Mouse (Mus musculus) kidney, adult 18-20 months (tissue): ENCODE measurements around the gene Uba7.
"Not testable (repeated sequence)": the region's sequence is repeated elsewhere in the genome, so short reads cannot be mapped to it uniquely, and the experiment has no call there.

Source experiments
- DNase-seq: peaks from one replicate; pipeline ENCODE4 v3.0.0; 2021

Gene Uba7

DNA sequence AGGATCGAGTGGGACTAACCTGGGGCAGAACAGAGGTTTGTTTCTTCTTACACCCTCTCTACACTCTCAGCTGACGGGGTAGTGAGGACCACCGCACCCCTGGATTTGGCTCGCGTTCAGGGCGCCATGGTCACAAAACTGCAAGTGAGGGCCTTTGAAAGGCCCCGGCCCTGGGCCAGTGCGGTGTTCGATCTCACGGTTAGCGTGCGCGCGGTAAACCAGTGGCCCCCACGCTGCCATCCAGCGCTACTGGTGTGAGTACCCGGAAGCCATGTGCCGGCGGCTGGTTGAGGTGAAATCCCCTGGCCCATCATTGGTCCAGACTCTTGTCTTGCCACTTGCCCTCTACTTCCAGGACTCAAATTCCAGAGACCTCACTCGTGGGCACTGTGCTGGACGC is 20.2 kb downstream of the Uba7 start:
- DNase-seq, result no peak

DNA sequence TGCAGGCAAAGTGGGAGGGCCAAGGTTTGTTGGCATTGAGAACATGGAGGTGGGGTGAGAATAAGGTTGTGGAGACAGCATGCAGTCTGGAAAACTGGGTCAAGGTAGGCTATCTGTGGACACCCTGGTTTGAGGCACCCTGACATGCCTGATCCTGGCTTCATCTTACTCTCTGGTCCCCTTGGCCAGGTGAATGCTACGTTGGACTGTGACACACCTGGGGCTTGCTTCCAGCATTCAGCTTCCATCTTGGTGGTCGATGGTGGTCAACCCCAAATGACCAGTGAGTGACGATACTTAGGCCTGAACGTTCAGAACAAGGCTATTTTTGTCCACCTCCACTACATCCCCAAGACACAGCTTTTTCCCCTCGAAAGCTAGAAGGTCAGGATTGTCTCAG is 20.7 kb downstream of the Uba7 start, which contains the start of gene Gm20662:
Gm20662 (plus strand) TSS at position 301 of the 400 bp plus-strand sequence.
- DNase-seq, result no peak

DNA sequence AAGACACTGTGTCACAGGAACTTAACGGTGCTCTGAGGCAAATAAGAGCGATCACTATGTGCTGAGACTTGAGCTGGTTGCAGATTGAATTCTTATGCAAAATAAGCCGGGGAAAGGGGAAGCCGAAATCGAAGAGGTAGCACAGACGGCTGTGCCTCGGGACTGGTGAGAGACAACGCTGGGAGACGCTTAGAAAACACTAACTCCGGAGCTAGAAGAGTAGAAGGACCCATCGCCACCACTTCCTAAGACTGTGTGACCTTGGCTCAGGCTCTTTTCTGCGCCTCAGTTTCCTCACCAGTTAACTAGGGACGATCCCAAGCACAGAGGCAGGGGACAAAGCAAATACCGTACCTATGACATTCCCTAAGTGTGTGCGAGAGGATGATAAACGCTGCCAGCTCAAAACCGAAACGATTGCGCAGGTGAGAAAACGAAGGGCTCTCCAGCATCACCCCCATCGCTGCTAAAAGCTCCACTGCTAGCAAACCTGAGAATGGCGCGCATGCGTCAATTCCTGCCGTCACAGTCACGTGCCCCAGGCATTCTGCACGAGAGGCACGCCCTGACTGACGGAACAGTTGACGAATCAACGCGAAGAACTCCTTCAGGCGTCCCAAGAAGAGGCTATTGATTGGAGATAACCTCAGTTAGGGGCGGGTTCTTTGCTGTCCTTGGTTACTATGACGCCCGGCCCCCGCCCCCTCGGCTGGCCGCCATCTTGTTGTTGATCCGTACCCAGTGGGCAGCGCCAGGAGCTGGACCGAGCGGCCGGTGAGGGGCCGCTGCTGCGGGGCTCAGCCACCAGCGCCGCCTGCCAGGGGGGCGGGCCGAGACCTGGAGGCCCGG is 26.8 kb downstream of the Uba7 start, which contains the start of gene Ip6k1:
Ip6k1 (plus strand) TSS at position 580 of the 849 bp plus-strand sequence.
- peak; percentile 100 for DNase-seq

DNA sequence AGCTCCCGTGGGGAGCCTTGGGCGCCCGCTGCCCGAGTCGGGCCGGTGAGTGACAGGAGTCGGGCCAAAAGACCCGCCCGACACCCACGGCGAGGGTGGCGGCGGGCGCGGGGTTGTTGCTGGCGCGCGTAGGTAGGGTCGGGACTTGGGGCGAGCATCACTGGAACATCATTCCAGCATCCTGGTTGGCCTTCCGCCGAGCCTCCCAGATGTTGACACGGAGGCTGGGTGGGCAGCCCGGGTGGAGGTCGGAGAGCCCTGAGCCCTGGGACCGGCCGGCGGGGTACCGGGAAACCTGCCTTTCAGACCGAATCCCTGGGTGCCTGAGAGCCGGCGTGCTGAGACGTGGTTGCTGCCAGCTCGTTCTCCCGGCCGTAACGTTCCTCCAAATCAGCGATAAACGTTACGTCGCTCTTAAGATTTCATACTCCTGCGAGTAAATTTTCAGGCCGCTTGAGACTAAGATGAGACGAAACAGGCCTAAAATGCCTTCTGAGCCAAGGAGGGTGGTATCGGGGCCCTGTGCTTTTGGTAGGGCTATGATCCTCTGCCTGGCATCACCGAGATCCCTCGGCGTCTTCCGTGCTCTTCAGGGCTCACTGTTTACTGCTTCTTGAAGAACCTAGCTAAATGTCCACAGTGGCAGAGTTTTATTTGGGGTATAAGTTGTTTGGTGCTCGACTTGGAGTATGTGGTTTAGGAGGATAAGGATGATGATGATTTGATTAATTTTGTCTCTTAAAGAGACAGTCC is 27.6 kb downstream of the Uba7 start:
- no peak for DNase-seq

DNA sequence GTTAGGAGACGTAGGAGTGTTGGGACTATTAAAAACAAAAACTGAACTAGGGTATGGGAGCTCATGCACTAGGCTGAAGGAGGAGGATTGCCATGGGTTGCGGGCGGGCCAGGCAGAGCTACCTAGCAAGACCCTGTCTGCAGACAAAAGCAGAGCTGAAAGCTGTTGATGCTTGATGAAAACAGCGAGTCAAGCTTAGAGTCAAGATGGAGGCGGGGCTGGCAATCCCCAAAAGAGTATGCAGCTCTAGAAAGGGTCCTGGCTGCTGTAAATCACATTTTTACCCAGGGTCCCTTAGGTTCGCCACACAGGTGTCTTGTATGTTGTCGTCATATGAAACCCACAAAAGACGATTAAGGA is 28.2 kb downstream of the Uba7 start:
- DNase-seq, result peak; percentile 13

DNA sequence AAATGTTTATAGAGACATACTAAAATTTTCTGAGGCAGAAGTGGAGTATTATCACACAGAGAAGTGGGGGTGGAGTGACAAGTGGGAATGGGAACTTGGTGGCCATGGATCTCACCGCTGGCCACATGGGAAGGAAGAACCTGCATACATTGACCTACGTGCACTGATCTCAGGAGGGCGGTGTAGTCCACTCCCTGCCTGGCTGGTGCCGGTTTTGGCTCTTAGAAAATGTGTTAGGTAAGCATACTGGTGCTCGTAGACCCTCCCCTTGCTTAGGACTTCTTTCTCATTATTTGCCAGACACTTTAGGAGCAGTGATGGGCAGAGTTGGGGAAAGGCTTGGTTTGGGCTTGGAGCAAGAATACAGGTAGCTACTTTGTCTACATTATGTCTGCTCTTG is 32.7 kb downstream of the Uba7 start:
- DNase-seq, result no peak

DNA sequence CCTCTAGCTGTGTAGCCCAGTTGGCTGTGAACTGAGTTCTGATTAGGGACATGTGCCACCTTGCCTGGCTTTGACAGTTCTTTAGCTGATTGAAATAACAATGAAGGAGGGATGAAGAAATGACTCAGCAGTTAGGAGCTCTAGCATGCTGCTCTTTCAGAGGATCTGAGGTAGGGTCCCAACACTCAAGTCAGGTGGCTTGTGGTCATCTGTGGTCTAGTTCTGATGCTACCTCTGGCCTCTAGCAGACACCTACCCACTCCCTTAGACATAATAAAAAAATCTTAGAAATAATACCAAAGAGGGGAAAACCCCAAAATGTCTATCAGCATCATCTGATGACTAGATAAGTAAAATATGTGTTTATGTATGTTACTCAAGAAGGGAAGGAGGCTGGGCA is 35.1 kb downstream of the Uba7 start:
- DNase-seq, result no peak

DNA sequence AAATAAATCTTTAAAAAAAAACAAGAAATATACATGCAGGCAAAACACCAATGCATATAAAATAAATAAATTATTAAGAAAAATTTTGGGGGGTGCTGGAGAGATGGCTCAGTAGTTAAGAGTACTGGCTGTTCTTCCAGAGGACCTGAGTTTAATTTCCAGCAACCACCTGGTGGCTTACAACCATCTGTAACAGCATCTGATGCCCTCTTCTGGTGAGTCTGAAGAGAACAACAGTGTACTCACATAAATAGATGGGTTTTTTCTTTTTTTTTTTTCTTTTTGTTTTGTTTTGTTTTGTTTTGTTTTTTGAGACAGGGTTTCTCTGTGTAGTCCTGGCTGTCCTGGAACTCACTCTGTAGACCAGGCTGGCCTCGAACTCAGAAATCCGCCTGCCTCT is 38.3 kb downstream of the Uba7 start:
- not testable (repeated sequence) for DNase-seq

DNA sequence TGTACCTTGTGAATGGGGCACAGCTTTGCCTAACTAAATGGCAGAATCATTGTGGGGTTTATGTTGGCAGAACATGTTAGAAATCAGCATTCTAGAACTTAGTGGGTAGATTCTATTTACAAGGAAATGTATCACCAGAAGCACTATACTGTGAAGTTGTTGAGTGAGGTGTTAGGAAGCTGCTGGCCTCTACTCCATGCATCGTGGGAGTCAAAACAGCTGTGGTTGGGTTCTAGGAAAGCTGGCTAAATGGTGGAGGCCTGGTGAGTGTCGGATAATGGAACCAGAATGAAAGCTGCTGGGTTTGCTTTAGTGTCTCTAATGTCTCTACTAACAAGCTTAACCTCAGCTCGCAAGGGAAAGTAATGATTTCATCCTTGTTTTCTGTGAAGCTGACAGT is 41.8 kb downstream of the Uba7 start:
- no peak for DNase-seq

DNA sequence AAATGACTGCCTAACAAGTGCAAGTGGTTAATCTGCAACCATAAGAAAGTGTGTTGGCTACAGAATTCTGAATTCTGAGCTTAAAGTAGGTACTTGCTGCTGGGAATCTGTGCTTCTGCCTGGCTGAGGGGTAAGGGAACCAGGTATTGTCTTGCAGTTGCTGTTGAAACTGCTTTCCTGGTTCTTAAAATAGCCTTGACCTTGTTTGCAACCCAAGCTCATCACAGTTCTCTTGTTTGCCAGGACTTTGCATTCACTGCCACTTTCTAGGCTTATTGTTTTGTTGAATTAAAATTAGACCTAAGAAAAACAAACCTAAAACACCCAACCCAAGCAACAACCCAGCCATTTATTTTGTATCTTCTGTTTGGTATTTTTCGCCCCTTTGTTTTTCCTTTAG is 45.4 kb downstream of the Uba7 start:
- no peak for DNase-seq

DNA sequence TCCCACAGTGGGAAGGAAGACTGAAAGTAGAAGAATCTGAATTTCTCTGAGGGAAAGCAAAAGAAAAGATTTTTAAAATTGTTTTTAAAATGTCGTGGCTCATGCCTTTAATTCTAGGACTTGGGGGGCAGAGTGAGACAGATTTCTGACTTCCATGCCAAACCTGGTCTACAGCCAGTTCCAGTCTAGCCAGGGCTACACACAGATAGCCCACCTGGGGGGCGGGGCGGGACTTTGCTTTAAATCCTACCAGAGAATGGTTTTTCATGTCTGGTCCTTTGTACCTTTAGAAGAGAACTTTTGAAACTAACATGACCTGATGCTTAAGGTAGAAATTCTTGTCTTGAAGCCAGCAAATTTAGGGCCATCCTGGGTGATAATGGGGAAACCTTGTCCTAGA is 47.9 kb downstream of the Uba7 start:
- DNase-seq, result no peak

DNA sequence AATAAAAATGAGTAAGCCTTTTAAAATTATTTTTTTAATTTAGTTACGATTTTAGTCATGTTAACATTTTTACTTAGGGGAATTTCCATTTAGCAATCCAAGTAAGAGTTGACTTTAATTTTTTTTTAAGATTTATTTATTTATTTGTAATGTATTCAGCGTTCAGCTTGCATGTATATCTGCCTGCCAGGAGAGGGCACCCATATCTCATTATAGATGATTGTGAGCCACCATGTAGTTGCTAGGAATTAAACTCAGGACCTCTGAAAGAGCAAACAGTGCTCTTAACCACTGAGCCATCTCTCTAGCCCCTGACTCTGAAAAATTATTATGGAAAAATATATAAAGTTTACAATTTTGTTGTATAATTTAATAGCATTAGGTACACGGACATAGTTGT is 51.3 kb downstream of the Uba7 start:
- DNase-seq, result no peak

DNA sequence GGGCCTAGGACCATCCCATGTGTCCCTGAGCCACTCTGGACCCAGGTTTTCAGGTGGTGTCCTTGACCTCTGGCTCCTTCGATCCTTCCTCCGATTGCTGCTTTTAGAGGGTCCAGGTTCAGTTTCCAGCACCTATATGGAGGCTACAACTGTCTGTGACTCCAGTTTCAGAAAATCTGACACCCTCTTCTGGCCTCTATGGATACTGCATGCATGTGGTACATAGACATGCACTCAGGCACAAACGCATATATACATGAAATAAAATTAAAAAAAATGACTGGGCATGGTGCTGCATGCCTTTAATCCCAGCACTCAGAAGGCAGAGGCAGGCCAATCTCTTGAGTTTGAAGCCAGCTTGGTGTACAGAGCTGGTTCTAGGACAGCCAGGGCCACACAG is 52.6 kb downstream of the Uba7 start:
- no peak for DNase-seq

DNA sequence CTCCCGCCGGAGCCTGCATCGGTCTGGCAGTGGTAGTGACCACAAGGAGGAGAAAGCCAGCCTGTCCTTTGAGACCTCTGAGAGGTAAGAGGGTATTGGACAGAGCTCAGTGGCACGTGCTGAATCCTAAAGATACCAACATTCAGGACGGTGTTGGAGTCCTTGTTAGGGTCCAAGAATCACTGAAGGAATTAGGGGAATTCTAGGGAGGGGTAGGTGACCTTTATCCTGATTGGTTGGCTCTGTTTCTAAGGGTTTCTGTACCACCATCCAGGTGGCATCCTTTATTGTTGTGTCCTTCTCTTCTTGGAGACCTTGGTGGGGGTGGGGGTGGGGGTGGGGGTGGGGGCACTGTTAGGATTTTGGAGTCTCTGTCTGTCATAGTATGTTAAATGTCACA is 56.8 kb downstream of the Uba7 start:
- no peak for DNase-seq
